Mouse (Mus musculus): ENCODE measurements around the gene Pgls.

Pgls gene

GRCm38 (mm10) chr8:71569366-71570290 is 22.3 kb upstream of the Pgls start:
- no peak for DNase-seq (ENCODE audit: low spot score)

- DNase-seq (ENCODE audit: low spot score): peak; percentile 65
Measured at GRCm38 (mm10) chr8:71570291-71570954, 21.6 kb upstream of the Pgls start.

GRCm38 (mm10) chr8:71572077-71572476 is 19.9 kb upstream of the Pgls start:
- DNase-seq (ENCODE audit: low spot score): no peak

GRCm38 (mm10) chr8:71572847-71573633 is 18.9 kb upstream of the Pgls start:
- no peak for DNase-seq (ENCODE audit: low spot score)

- no peak for DNase-seq (ENCODE audit: low spot score)
Measured at GRCm38 (mm10) chr8:71574426-71574825, 17.6 kb upstream of the Pgls start.

GRCm38 (mm10) chr8:71575020-71575419 is 17.0 kb upstream of the Pgls start:
- no peak for DNase-seq (ENCODE audit: low spot score)

GRCm38 (mm10) chr8:71577856-71578387 is 14.1 kb upstream of the Pgls start:
- DNase-seq (ENCODE audit: low spot score): no peak

GRCm38 (mm10) chr8:71579009-71579408 is 13.0 kb upstream of the Pgls start:
- DNase-seq (ENCODE audit: low spot score): no peak

- no peak for DNase-seq (ENCODE audit: low spot score)
Measured at GRCm38 (mm10) chr8:71579476-71579875, 12.5 kb upstream of the Pgls start.

GRCm38 (mm10) chr8:71580201-71580600 is 11.8 kb upstream of the Pgls start:
- DNase-seq (ENCODE audit: low spot score): no peak

GRCm38 (mm10) chr8:71586891-71587290 is 5.1 kb upstream of the Pgls start:
- DNase-seq (ENCODE audit: low spot score): no peak

- DNase-seq (ENCODE audit: low spot score): no peak
Measured at GRCm38 (mm10) chr8:71588762-71589161, 3.2 kb upstream of the Pgls start.

GRCm38 (mm10) chr8:71591017-71591416 is 959 bp upstream of the Pgls start:
- DNase-seq (ENCODE audit: low spot score): no peak

- DNase-seq (ENCODE audit: low spot score): no peak
Measured at GRCm38 (mm10) chr8:71592374-71593170, 596 bp downstream of the Pgls start.

GRCm38 (mm10) chr8:71593556-71594323 is 1.8 kb downstream of the Pgls start:
- DNase-seq (ENCODE audit: low spot score): no peak

GRCm38 (mm10) chr8:71594324-71594722 is 2.3 kb downstream of the Pgls start:
- no peak for DNase-seq (ENCODE audit: low spot score)

GRCm38 (mm10) chr8:71595862-71596261 is 3.9 kb downstream of the Pgls start:
- peak; percentile 75 for DNase-seq (ENCODE audit: low spot score)

GRCm38 (mm10) chr8:71596384-71596783 is 4.4 kb downstream of the Pgls start:
- DNase-seq (ENCODE audit: low spot score): no peak

GRCm38 (mm10) chr8:71596798-71597197 is 4.8 kb downstream of the Pgls start:
- DNase-seq (ENCODE audit: low spot score): no peak

GRCm38 (mm10) chr8:71597451-71597850 is 5.5 kb downstream of the Pgls start, which contains the start of gene Fam129c:
TSS of gene Fam129c (plus strand) at chr8:71597648.
- no peak for DNase-seq (ENCODE audit: low spot score)
